Mouse (Mus musculus) left cerebral cortex, postnatal 4 days (tissue): ENCODE results near the gene Wdr27. TPM values are rescaled to one million over a fixed set of nuclear protein-coding genes. Genes with fewer than 3 reads are reported as not detected.
"Not testable (repeated sequence)": the region's sequence is repeated elsewhere in the genome, so short reads cannot be mapped to it uniquely, and the experiment has no call there.

ENCODE experiments used
- DNase-seq: peaks from one replicate; pipeline ENCODE4 v3.0.0-alpha.2; 2022
- intact Hi-C: fragments of 180-260 bp; cut with DNase I; formaldehyde crosslinking; loops from one replicate; pipeline ENCODE4 v1.15.1; 2025
- total RNA-seq, 2 experiments: library from RNA; stranded (reverse); gene quantifications; 2 replicates each; pipeline ENCODE4 v1.2.3; 2021

Wdr27 gene
- total RNA-seq, result 1 to 10 TPM; 2.9 to 5.5 TPM

DNA sequence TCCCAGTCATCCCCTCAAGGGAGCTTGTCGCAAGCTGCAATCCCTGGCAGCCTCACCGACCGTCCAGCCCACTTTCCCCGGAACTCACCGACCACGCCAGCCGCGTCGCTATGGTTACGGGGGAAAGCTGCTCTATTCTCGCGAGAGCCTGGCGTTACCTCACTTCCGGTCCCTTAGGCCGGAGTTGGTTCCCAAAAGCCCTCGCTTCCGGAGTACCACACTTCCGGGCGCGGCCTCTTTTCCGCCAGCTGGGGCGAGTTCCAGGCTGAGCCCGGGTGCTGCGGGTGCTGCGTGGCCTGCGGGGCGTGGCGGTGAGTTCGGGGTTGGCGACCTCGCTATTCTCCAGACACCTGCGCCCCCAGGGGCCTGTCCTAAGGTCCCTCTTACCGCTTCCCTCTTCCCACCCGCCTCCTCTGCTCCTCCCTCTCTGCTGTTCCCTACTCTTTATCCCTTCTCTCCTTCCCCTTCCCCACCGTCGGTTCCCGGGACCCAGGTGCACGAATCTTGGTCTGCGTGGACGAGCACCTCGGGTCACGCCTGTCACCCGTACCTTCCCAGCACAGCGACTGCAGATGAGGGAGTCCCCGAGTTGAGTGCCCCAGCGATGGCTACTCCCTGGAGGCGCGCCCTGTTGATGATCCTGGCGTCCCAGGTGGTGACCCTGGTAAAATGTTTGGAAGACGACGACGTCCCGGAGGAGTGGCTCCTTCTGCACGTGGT is at the start of gene Wdr27, which contains the start of gene 1600012H06Rik:
Gene Wdr27, minus strand, starts transcription at position 150 of the 720 bp plus-strand sequence.
Gene 1600012H06Rik, plus strand, starts transcription at position 176 of the 720 bp plus-strand sequence.
- peak; percentile 99 for DNase-seq
- intact Hi-C loops, result no loop called here

DNA sequence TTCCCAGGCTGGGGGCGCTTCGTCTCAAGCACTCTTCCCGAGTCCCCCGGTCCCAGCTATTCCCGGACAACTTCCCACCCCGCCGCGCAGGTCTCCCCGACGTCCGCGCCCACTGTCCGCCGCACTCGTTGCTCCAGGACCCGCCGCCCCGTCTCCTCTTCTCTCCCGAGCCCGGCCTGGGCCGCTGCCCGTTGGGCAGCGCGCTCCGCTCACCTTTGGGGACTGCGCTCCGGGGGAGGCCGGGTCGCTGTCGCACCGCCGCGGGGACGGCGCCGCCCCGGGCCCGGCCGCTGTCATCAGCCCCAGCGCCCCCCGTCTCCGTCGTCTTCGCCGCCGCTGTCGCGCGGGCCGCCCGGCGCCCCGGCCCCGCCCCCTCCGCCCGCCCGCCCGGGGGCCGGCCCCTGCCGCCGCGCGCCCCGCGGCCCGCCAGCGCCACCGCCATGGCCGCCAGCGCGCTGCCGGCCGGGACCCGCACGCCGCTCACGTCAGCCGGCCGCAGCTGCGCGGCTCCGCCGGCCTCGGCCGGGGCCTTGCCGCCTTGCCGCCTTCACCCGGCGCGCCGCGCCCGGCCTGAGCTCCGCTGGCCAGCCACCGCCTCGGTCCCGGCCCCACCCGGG is 49.7 kb upstream of the Wdr27 start:
- DNase-seq, intact Hi-C loops: not testable (repeated sequence)

DNA sequence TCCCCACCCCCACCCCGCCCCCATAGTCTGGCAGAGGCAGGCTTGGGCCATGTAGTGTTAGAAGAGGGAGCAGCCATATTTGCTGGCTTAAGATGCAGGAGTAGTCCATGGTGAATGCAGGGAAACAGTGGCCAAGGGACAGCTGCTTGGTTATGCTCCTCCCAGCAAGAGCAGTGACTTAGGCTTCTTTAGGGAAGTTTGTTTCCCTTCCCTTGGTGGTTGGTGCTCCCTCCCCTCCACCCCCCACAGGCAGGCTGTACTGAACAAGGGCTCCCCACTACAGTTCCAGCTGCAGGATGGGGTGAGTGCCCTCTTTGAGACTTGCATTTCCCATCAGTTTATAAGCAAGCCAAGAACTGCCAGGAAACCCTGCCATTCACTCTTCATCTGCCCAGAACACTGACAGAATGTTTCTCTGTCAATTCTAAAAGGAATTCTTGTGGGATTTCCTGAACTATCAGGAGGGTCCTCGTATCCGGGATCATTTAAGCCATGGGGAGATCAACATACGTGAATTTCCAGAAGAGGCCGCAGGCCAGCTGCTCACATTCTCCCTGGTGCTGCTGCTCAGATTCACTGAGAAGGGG is 47.3 kb upstream of the Wdr27 start:
- DNase-seq, intact Hi-C loops: not testable (repeated sequence)

DNA sequence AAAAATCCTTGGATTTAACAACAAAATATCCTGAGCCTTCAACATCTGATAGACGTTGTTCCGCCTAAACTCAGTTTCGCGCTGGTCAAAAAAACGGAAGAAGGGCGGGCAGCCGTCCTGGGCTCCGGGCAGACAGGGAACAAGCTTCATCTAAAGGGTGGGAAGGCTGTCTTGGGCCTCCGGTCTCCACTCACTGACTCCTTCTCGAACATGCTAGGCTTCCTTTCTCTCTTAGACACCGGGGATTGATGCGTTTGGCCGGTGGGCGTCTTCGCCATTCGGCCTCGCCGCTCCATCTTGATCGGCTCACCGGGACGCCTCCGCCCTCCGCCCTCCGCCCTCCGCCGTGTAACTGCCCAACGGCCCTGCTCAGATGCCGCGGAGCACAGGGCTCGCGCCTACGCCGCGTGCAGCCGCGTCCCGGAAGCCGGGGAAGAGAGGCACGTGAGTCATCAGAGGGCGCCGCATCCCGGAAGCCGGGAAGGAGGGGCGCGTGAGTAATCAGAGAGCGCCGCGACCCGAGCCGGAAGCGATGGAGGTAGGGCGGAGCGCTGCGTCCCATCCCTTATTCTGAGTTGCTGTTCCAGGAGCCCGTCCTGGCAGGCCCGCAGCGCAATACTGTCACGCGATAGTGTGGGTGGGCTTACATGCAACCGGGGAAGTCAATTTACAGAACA is 35.5 kb upstream of the Wdr27 start, which contains the start of the genes 9030025P20Rik and Gm3417:
Gene 9030025P20Rik, plus strand, starts transcription at position 107 of the 677 bp plus-strand sequence.
Gene Gm3417, minus strand, starts transcription at position 429 of the 677 bp plus-strand sequence.
- intact Hi-C loops, DNase-seq: not testable (repeated sequence)

- DNase-seq, intact Hi-C loops: not testable (repeated sequence)
Measured at GRCm38 (mm10) chr17:14977718-14978361, 34.9 kb upstream of the Wdr27 start.

DNA sequence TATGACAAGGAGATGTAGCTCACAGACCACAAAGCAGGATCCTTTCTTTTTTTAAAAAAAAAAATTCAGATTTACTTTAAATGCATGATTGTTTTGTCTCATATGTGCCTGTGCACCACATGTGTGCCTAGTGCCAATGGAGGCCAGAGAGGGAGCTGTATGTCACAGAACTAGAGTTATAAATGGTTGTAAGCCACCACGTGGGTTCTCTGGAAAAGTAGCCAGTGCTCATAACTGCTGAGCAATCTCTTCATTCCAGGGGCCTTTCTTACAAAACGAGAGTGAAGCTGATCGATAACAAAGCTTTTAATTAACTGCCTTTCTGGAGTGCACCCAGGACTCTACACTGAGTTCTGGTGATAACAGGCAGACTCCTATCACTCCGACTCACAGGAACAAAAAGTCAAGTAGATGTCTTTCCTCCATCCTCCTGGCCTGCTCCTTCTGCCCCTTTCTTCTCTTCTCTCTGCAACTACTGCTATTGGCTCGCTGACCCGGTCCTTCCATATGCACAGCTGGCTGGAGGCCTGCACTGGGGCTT is 25.5 kb upstream of the Wdr27 start:
- DNase-seq, intact Hi-C loops: not testable (repeated sequence)

GRCm38 (mm10) chr17:14961557-14962154 is 18.7 kb upstream of the Wdr27 start:
- intact Hi-C loops, DNase-seq: not testable (repeated sequence)

- DNase-seq, result peak; percentile 24
- intact Hi-C loops, result not testable (repeated sequence)
Measured at GRCm38 (mm10) chr17:14960951-14961556, 18.1 kb upstream of the Wdr27 start, which contains the start of gene Phf10. Gene Phf10 (minus strand): TSS chr17:14961273.

GRCm38 (mm10) chr17:14960520-14960919 is 17.6 kb upstream of the Wdr27 start:
- DNase-seq, result peak; percentile 20
- intact Hi-C loops, result no loop called here

- intact Hi-C loops, result no loop called here
- DNase-seq, result peak; percentile 7
Measured at GRCm38 (mm10) chr17:14959979-14960378, 17.0 kb upstream of the Wdr27 start.

- intact Hi-C loops, result no loop called here
- DNase-seq, result no peak
Measured at GRCm38 (mm10) chr17:14958686-14959327, 15.8 kb upstream of the Wdr27 start.

GRCm38 (mm10) chr17:14953452-14953851 is 10.5 kb upstream of the Wdr27 start:
- intact Hi-C loops, result no loop called here

DNA sequence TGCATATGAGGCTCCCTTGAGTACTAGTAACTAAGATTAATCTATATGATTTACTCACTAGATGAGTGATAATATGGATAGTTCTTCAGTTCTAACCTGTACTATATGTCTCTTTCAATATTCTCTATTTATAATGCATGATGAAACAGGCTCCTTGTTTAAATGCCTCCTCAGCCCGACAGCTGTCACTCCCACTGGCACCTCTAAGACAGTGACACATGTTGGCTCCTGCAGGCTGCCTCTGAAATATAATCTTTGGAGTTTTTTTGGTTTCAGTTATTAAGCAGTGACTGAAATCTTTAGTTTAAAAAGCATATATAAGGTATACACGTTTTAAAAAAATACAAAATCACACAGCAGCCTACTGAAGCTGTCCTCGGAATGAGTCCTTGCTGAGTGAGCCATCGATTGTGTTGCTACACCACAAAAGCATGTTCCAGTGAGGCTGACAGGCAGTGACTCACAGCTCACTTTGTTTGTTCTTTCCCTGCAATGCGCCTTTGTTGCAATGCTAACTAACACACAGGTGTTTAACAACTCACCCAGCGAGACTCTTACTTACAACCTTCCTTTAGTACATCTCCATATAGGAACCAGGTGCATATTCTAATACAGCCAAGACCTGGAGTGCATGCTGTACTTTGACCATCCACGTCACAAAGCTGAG is 6.3 kb upstream of the Wdr27 start:
- intact Hi-C loops, result no loop called here
- no peak for DNase-seq

More at GRCm38 (mm10) chr17:14953452-14953851, 10.5 kb upstream of the Wdr27 start:
- DNase-seq, result no peak

DNA sequence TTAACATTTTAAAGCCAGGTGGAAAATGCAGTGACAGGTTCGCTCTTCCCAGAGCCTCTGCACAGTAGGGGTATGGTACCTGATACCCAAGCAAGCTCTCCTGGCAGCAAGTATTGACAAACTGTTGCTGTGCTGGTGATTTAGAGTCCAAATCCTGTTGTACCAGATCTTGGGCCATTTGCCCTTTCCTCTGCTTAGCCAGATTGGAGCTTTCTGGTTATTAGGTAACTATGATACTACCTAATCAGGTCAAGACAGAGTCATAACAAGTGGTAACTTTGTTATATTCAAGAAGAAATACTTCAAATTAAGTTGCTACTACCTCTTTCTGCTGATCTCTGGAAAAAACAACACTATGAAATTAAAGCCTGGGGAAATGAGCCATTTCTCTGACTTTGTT is 1.6 kb upstream of the Wdr27 start:
- intact Hi-C loops, result no loop called here
- DNase-seq, result no peak

GRCm38 (mm10) chr17:14943729-14944059 is 736 bp upstream of the Wdr27 start:
- intact Hi-C loops, result no loop called here
- no peak for DNase-seq

DNA sequence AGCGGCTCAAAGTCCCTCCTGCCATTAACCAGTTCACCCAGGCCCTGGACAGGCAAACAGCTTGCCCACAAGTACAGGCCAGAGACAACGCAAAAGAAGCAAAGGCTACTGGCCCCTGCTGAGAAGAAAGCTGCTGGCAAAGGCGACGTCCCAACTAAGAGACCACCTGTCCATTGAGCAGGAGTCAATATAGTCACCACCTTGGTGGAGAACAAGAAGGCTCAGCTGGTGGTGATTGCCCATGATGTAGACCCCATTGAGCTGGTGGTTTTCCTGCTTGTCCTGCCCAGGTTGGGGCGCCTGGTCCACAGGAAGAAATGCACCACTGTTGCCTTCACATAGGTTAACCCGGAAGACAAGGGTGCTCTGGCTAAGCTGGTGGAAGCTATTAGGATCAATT is 777 bp downstream of the Wdr27 start:
- DNase-seq, intact Hi-C loops: not testable (repeated sequence)

- intact Hi-C loops, result no loop called here
Measured at GRCm38 (mm10) chr17:14935841-14936605, 6.9 kb downstream of the Wdr27 start.

More at GRCm38 (mm10) chr17:14935841-14936605, 6.9 kb downstream of the Wdr27 start:
- DNase-seq, result no peak
